Mouse (Mus musculus): Measurements from ENCODE around the gene Igfbp4. TPM values are rescaled to one million over a fixed set of nuclear protein-coding genes. Genes with fewer than 3 reads are reported as not detected.

Gene Igfbp4
- polyA plus RNA-seq, 1 experiment from 2014 or later = 672 TPM

- Histone ChIP-seq H3K4me1 (ENCODE audit: insufficient read depth) (peaks cover 31% of the 10 kb centered on the region), H3K9ac (replicated peaks) (no peak overlapping the region), H3K27ac (ENCODE audit: low read depth) (peak overlapping the region; percentile 94), H3K27me3 (ENCODE audit: insufficient read depth, low read length) (peaks cover 9% of the 10 kb centered on the region), H3K9me3 (ENCODE audit: low read length) (no peaks in the 10 kb centered on the region), H3K4me2 (ENCODE audit: low read depth, low read length) (peak overlapping the region; percentile 55), H3K36me3 (replicated peaks; ENCODE audit: insufficient read depth, low read length) (peaks cover 11% of the 10 kb centered on the region), H3K4me3 (ENCODE audit: low read depth, low read length) (0 out of 2 replicates have a peak overlapping the region, but pooled peaks have one; percentile 3)
- ATAC-seq (no peak), DNase-seq (no peak)
- WGBS (ENCODE audit: insufficient replicate concordance) = 40% methylated on average over 6 of the region's 6 CpGs
- TF ChIP-seq EP300 (IDR thresholded peaks at IDR 0.05; ENCODE audit: low read depth) (no peak), CTCF (IDR thresholded peaks at IDR 0.05; ENCODE audit: low read depth) (peak; percentile 40)
Observed at GRCm38 (mm10) chr11:99043632-99044031, 2.6 kb downstream of the Igfbp4 start.

- Histone ChIP-seq H3K4me2 (ENCODE audit: low read depth, low read length) (peak overlapping the region; percentile 55), H3K4me1 (ENCODE audit: insufficient read depth) (peaks cover 31% of the 10 kb centered on the region), H3K4me3 (ENCODE audit: low read depth, low read length) (no peak overlapping the region), H3K27me3 (ENCODE audit: insufficient read depth, low read length) (peaks cover 9% of the 10 kb centered on the region), H3K27ac (ENCODE audit: low read depth) (peak overlapping the region; percentile 94), H3K9ac (replicated peaks) (peak overlapping the region; percentile 30; the same call in 1 of the 2 replicates), H3K36me3 (replicated peaks; ENCODE audit: insufficient read depth, low read length) (peaks cover 18% of the 10 kb centered on the region), H3K9me3 (ENCODE audit: low read length) (no peaks in the 10 kb centered on the region)
- DNase-seq (peak; percentile 58), ATAC-seq (peak; percentile 47)
- TF ChIP-seq CTCF (IDR thresholded peaks at IDR 0.05; ENCODE audit: low read depth) (no peak), EP300 (IDR thresholded peaks at IDR 0.05; ENCODE audit: low read depth) (peak; percentile 88)
- WGBS (ENCODE audit: insufficient replicate concordance) = 46% methylated on average over 5 of the region's 5 CpGs
Observed at GRCm38 (mm10) chr11:99044306-99044705, 3.3 kb downstream of the Igfbp4 start.

DNA sequence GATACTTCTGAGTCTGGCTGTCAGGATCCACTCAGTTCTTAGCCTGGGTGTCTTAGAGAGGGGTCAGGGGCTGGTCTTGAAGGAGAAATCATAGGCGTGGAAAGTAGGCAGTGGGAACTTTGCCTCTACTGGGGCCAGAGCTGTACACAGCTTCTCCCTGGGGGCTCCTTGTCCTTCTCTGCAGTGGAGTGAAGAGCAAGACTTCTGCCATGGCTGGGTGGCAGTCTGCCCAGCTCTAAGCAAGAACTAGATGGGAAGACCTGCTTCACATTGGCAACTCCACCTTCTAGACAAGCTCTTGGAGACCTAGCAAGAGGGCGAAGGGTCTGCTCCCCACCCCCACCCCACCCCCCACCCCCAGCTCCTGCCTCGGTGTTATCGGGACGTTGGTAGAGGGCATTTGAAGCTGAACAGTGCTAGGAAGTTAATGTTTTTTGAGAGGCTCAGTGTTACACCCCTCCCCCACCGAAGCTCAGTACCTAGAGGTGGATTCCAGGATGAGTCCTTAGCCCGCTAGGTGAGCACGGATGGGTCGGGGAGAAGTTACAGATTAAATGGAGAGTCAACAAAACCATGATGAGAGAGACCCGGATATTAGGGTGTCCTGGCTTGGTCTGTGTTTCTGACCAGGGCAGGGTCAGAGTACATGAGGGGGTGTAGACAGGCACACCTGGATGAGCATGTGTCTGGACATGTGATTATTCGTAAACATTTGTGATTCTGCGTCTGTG, 4.3 kb downstream of the Igfbp4 start:
- WGBS (ENCODE audit: insufficient replicate concordance) = 59% methylated on average over 12 of the region's 12 CpGs
- TF ChIP-seq EP300 (IDR thresholded peaks at IDR 0.05; ENCODE audit: low read depth) (peak; percentile 61), CTCF (IDR thresholded peaks at IDR 0.05; ENCODE audit: low read depth) (no peak)
- DNase-seq = peak; percentile 68

GRCm38 (mm10) chr11:99047120-99047519, 6.1 kb downstream of the Igfbp4 start:
- Histone ChIP-seq H3K27ac (ENCODE audit: low read depth) (peak overlapping the region; percentile 94), H3K4me2 (ENCODE audit: low read depth, low read length) (peak overlapping the region; percentile 50), H3K4me3 (ENCODE audit: low read depth, low read length) (no peak overlapping the region), H3K9me3 (ENCODE audit: low read length) (no peaks in the 10 kb centered on the region), H3K9ac (replicated peaks) (peak overlapping the region; percentile 58; the same call in 1 of the 2 replicates), H3K4me1 (ENCODE audit: insufficient read depth) (peaks cover 21% of the 10 kb centered on the region), H3K36me3 (replicated peaks; ENCODE audit: insufficient read depth, low read length) (peaks cover 42% of the 10 kb centered on the region), H3K27me3 (ENCODE audit: insufficient read depth, low read length) (no peaks in the 10 kb centered on the region)
- TF ChIP-seq EP300 (IDR thresholded peaks at IDR 0.05; ENCODE audit: low read depth) = no peak
- TF ChIP-seq CTCF (IDR thresholded peaks at IDR 0.05; ENCODE audit: low read depth) = no peak
- 54% methylated on average over 5 of the region's 5 CpGs for WGBS (ENCODE audit: insufficient replicate concordance)
- ATAC-seq (no peak), DNase-seq (peak; percentile 59)

More for the DNA sequence above, 4.3 kb downstream of the Igfbp4 start:
- no peak overlapping the region for H3K4me3 ChIP-seq (ENCODE audit: low read depth, low read length)
- peak overlapping the region; percentile 55 for H3K4me2 ChIP-seq (ENCODE audit: low read depth, low read length)
- peak; percentile 86 for ATAC-seq
- peaks cover 30% of the 10 kb centered on the region for H3K4me1 ChIP-seq (ENCODE audit: insufficient read depth)
- H3K27me3 ChIP-seq (ENCODE audit: insufficient read depth, low read length) = peaks cover 9% of the 10 kb centered on the region
- H3K9me3 ChIP-seq (ENCODE audit: low read length) = no peaks in the 10 kb centered on the region
- peak overlapping the region; percentile 94 for H3K27ac ChIP-seq (ENCODE audit: low read depth)
- H3K9ac ChIP-seq (replicated peaks) = peak overlapping the region; percentile 58
- peaks cover 26% of the 10 kb centered on the region for H3K36me3 ChIP-seq (replicated peaks; ENCODE audit: insufficient read depth, low read length)

- Histone ChIP-seq H3K4me3 (ENCODE audit: low read depth, low read length) (no peak overlapping the region), H3K4me2 (ENCODE audit: low read depth, low read length) (no peak overlapping the region), H3K4me1 (ENCODE audit: insufficient read depth) (peaks cover 21% of the 10 kb centered on the region), H3K27me3 (ENCODE audit: insufficient read depth, low read length) (no peaks in the 10 kb centered on the region), H3K9ac (replicated peaks) (peak overlapping the region; percentile 58; the same call in 1 of the 2 replicates), H3K27ac (ENCODE audit: low read depth) (peak overlapping the region; percentile 94), H3K36me3 (replicated peaks; ENCODE audit: insufficient read depth, low read length) (peaks cover 44% of the 10 kb centered on the region), H3K9me3 (ENCODE audit: low read length) (no peaks in the 10 kb centered on the region)
- TF ChIP-seq EP300 (IDR thresholded peaks at IDR 0.05; ENCODE audit: low read depth) = no peak
- TF ChIP-seq CTCF (IDR thresholded peaks at IDR 0.05; ENCODE audit: low read depth) = no peak
- ATAC-seq (no peak), DNase-seq (no peak)
- WGBS (ENCODE audit: insufficient replicate concordance) = 78% methylated on average over 2 of the region's 2 CpGs
Observed at GRCm38 (mm10) chr11:99047643-99048042, 6.6 kb downstream of the Igfbp4 start.

DNA sequence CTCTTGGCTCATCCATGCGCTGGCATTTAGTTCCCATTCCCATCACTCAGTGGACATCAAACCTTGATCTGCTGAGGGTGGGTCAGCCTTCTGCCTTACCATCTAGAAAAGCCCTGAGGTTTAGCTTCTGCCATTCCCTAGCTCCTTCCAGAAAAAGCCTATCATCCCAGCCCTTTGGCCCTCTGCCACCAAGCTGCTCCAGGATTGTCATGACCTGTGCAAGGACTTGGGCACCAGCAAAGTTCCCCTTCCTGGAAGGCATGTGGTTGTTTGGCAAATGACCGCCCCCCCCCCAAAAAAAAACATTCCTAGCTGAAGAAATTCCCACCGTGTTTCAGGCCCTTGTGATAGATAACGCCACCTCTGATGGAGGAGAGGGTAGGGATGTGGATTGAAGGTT, 14.1 kb downstream of the Igfbp4 start:
- DNase-seq (no peak), ATAC-seq (no peak)
- H3K4me3 ChIP-seq (ENCODE audit: low read depth, low read length) = no peak overlapping the region
- no peak for TF ChIP-seq CTCF (IDR thresholded peaks at IDR 0.05; ENCODE audit: low read depth)
- no peak for TF ChIP-seq EP300 (IDR thresholded peaks at IDR 0.05; ENCODE audit: low read depth)
- H3K4me2 ChIP-seq (ENCODE audit: low read depth, low read length) = no peak overlapping the region
- WGBS (ENCODE audit: insufficient replicate concordance) = 47% methylated on average over 4 of the region's 4 CpGs
- H3K36me3 ChIP-seq (replicated peaks; ENCODE audit: insufficient read depth, low read length) = peaks cover 21% of the 10 kb centered on the region
- H3K27me3 ChIP-seq (ENCODE audit: insufficient read depth, low read length) = no peaks in the 10 kb centered on the region
- H3K9me3 ChIP-seq (ENCODE audit: low read length) = no peaks in the 10 kb centered on the region
- H3K9ac ChIP-seq (replicated peaks) = no peak overlapping the region
- H3K4me1 ChIP-seq (ENCODE audit: insufficient read depth) = no peaks in the 10 kb centered on the region
- H3K27ac ChIP-seq (ENCODE audit: low read depth) = no peak overlapping the region

All from liver, postnatal 0 days (tissue).